Mouse (Mus musculus) right cerebral cortex, adult 2 months (tissue): ENCODE measurements around the gene Zc3h7a.
A peak's percentile ranks its signal among the peaks of the same experiment; 100 is the strongest.
"Not testable (repeated sequence)": the region's sequence is repeated elsewhere in the genome, so short reads cannot be mapped to it uniquely, and the experiment has no call there.

Experiments
- DNase-seq, 2 experiments: peaks; one replicate each; pipeline ENCODE4 v3.0.0; 2021 to 2022; ENCODE audit warnings: low spot score in 2 of 2

The Zc3h7a gene

GRCm38 (mm10) chr16:11176208-11176883 lies at the start of gene Zc3h7a:
Gene Zc3h7a, minus strand, starts transcription at chr16:11176393.
- peak; percentile 89 for DNase-seq

- DNase-seq, result no peak
These were observed 41.6 kb upstream of the Zc3h7a start for GRCm38 (mm10) chr16:11217801-11218200.

DNA sequence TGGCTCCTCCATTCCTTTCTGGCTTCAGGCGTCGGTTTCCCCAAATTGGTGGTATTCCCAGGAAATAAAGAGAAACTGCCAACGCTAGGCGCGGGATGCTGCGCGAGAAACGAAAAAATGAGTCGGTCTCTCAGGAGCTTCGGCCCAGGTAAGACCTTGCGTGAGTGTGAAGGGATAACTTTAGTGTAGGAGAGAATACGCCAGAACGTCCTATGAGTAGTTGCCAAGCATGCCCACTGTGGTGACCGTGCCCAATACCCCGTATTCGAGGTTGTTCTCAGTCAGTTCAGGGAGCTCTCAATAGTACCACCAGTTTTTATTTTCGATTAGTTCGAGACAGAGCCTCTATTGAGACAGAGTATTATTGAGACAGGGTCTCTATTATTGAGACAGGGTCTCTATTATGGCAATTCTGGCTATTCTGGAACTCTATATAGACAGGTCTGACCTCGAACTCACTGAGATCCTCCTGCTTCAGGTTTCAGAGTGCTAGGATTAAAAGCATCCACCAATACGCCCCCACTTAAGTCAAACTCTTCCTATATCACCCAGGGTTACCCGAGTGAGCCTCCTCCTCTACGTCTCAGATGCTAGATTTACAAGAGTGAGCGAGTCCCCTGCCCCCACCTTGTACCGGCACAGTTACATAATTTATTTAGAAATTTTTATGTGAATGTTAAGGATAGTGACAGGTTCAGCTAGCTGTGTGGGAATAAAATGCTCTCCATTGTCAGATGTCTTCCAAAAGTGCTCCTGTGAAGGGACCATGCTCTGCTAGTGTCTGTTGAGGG lies 27.6 kb upstream of the Zc3h7a start:
- DNase-seq, result peak in 1 of 2 experiments; percentile 7

- peak; percentile 90 to 95 for DNase-seq
These were observed 26.7 kb upstream of the Zc3h7a start, which contains the start of gene Rsl1d1 for GRCm38 (mm10) chr16:11202571-11203554. Gene Rsl1d1, minus strand, starts transcription at chr16:11203331.

DNA sequence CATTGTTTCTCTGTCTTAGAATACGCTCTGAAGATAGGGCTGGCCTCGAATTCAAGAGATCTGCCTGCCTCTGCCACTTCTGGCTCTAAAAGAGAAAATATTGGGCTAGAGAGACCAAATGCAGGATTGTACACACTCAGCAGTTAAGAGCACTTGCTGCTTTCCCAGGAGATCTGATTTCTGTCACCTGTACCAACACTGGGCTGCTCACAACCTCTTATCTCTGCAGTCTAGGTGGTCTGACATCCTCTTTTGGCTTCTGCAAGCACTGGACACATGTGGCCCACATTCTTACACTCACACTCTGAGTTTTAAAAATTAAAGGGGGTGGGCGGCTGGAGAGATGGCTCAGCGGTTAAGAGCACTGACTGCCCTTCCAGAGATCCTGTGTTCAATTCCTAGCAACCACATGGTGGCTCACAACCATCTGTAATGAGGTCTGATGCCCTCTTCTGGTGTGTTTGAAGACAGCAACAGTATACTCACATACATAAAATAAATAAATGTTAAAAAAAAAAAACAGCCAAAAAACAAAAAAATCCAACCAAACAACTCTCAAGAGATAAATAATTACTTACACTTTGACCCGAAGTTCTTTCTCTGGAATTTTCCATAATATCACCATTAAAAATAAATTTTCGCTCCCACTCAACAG lies 25.7 kb upstream of the Zc3h7a start:
- no peak for DNase-seq

GRCm38 (mm10) chr16:11200247-11200646 lies 24.1 kb upstream of the Zc3h7a start:
- DNase-seq, result no peak

GRCm38 (mm10) chr16:11198467-11198866 lies 22.3 kb upstream of the Zc3h7a start:
- DNase-seq, result no peak

DNA sequence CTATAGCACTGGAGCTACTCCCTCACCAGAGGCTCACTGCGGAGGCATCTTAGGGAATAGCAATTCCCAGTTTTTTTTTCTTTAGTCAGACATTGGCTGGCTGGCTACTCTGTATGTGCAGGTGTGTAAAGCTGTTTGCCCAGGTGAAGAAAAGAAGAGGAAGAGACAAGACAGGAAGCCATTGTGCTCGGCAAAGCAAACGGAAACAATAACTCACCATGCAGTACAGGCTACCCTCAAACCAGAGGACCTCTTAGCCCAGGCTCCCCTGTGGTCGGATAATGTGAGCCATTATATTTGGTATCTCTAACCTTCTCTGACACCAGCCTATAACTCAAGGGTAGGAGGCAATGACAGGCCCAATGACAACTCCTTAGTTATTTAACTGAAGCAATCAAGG lies 20.9 kb upstream of the Zc3h7a start:
- DNase-seq, result no peak

DNA sequence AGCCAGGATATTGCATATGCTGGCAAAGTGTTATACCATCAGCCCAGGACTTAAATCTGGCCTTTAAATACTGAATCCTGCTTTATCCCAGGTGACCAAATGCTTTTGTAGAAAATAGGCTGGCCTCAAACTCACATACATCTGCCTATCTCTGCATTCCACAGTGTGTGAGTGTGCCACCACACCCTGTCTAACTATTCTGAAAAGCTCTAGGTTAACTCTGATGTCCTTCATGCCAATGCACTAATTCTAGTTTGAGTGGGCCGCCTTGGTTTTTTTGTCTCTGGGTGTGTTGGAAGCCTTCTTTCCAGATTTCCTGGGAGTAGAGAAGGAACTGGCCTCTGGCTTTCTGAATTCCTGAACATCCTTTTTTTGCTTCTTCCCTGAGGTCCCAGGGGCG lies 17.0 kb upstream of the Zc3h7a start:
- no peak for DNase-seq

DNA sequence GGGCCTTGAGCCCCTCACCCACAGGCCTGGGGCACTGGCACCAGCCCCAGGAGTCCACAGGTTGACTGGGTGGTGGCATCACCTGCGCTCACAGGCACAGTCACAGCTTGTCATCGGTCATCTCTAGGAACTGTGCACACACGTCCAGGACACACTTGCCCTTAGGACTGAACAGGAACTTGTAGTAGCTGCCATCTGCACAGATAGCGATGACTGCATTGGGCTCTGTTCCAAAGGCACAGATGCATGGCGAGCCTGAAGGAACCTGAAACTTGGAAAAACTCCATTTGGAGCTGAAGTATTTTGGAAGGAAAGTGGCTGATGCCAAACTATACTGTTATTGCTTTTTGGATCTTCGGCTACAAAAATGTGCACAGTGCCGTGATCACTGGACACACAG lies 14.0 kb upstream of the Zc3h7a start:
- peak; percentile 44 to 53 for DNase-seq

DNA sequence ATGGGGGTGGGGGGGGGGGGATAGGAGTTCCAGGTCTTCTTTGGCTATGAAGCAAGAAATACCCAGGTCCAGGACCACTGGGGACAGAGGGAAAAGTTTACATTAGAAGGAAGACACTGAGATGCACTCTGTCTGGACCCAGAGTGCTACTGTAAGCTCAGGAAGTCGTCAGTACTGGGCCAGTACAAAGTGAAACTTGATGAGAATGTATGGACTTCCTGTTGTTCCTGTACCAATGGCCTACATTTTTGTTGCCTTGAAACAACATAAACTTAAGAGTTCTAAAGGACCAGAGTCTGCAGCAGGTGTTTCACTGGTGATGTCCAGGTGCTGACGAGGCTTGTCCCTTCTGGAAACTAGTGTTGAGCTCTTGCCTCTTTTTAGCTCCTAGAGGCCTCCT lies 1.2 kb upstream of the Zc3h7a start:
- DNase-seq, result no peak

GRCm38 (mm10) chr16:11176884-11177244 lies 671 bp upstream of the Zc3h7a start:
- DNase-seq, result no peak

DNA sequence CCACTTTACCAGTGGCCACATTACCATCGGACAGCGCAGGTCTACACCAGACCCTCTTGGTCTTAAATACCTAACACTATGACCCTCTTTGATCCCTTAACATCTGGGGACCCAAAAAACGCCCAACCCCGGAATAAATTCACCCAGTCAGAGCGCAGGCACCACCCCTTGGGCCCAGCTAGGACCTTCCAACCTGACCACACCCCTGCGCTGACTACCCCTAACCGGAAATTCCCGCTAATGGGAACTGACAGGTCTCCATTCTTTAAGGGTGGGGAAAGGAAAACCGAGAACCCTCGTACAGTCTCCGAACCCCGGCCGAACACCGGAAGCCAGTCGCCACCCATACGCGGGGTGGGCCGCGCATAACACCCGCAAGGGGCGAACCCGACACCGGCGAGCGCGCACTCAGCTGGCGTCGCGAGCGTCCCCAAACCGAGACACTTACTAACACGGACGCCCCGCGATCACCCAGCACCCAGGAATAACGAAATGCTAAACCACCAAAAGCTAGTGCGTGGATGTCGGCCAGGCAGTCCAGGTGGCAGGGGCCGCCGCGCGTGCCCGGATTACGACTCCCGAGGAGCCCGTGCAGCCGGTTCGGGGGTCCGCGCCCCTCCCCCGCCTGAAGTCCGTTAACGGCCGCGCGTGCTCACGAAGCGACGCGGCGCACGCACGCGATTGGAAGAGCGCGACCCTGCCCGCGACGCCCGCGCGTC lies 545 bp downstream of the Zc3h7a start:
- DNase-seq, result peak; percentile 40 to 61

- DNase-seq, result no peak
These were observed 1.1 kb downstream of the Zc3h7a start for GRCm38 (mm10) chr16:11175100-11175488.

DNA sequence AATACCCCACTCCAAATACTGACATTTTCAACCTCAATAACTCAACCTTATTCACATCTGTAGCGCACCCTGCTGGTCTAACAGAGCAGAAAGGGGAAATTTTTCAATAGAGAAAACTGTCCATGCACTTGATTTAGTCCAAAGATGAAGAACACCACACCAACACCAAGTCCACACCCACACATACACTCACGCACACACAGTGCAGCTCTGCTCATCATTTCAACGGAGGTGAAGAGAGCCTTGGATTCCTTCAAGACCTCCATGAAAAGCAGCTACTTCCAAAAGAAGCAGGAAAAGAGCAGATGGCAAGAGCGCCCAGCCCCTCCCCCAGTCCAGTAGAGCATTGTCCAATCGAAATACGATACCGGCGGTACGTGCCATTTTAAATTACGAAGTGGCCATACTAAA lies 1.5 kb downstream of the Zc3h7a start:
- DNase-seq, result peak; percentile 55 to 60

DNA sequence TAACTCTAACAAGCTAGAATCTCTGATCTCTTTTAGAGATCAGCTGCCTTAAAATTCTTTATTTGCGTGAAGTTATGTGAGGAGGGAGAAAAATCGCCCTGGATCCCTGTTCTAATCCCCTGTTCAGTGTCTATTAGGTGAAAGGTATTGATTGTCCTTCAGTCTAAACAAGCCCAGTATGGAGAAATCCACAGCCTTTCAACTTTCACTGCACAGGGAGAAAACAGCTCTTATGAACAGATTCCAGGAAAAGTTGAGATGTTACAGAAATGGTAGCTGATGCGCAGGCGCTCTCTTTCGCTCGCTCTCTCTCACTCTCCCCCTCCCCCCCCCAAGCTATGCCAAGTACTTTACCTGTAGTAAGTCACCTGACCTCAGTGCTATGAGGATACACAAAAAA lies 4.5 kb downstream of the Zc3h7a start:
- no peak for DNase-seq

- peak; percentile 34 to 40 for DNase-seq
These were observed 9.8 kb downstream of the Zc3h7a start for GRCm38 (mm10) chr16:11166431-11166830.

- DNase-seq, result no peak
These were observed 11.4 kb downstream of the Zc3h7a start for GRCm38 (mm10) chr16:11164695-11165255.

GRCm38 (mm10) chr16:11157721-11158120 lies 18.5 kb downstream of the Zc3h7a start:
- not testable (repeated sequence) for DNase-seq

DNA sequence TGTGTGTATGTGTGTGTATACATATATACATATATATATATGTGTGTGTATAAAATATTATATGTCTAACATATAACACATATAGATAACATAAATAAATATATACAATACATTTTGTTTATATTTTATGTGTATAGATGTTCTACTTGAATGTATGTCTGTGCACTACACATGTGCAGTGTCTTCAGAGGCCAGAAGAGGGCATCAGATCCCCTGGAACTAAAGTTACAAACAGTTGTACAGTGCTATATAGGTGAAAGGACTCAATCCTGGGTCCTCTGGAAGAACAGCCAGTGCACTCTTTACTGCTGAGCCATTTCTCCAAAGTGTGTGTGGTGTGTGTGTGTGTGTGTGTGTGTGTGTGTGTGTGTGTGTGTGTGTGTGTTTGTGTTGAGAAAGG lies 21.7 kb downstream of the Zc3h7a start:
- no peak for DNase-seq
